Mouse (Mus musculus) embryonic fibroblast, embryonic 13.5 days (primary cell): ENCODE data around the gene A830018L16Rik.

ENCODE experiments used
- CTCF ChIP-seq: IDR thresholded peaks from 2 replicates; pipeline ENCODE4 v1.5.1; 2011; ENCODE audit warnings: mild to moderate bottlenecking, control low read depth, low read length, moderate library complexity, borderline replicate concordance; ENCODE audit not compliant: insufficient read depth
- POLR2A ChIP-seq: IDR thresholded peaks from 2 replicates; pipeline ENCODE4 v1.6.1; 2011; ENCODE audit warnings: low read depth, mild to moderate bottlenecking, control low read depth, low read length, moderate library complexity

- TF ChIP-seq CTCF, result no peak
- TF ChIP-seq POLR2A, result no peak
These were observed 52.4 kb downstream of the A830018L16Rik start for GRCm38 (mm10) chr1:11466325-11466724.
